Mouse (Mus musculus) heart, adult 2 months (tissue): ENCODE measurements at regions not wholly inside any gene's neighbourhood (a gene's known extent, or its start where the extent isn't known, plus 50 kb on each side); places are given as distances from the start of the nearest gene placed in this dataset.

Source experiments
- CTCF ChIP-seq: fragments of 200-600 bp; IDR thresholded peaks from 2 replicates; pipeline ENCODE4 v1.8.1; 2022; ENCODE audit warnings: antibody characterized with exemption, mild to moderate bottlenecking, moderate library complexity
- POLR2A ChIP-seq: fragments of 200-500 bp; IDR thresholded peaks from 2 replicates; pipeline ENCODE4 v1.6.1; 2011; ENCODE audit warnings: mild to moderate bottlenecking, low read depth, low read length, control low read depth; ENCODE audit not compliant: insufficient read depth

GRCm38 (mm10) chr14:15977366-15977765 is 271.7 kb upstream of the Ngly1 start:
- TF ChIP-seq POLR2A (no peak), CTCF (no peak)
